Mouse (Mus musculus): Measurements from ENCODE around the gene Fhad1.

- TF ChIP-seq CTCF (IDR thresholded peaks at IDR 0.05; ENCODE audit: low read depth, low read length) (no peak), POLR2A (IDR thresholded peaks at IDR 0.05; ENCODE audit: borderline replicate concordance, low read depth, low read length) (no peak)
Measured at GRCm38 (mm10) chr4:141953291-141953690, 61.6 kb downstream of the Fhad1 start.

Measured in bone marrow macrophage, adult 2 months (primary cell).